Mouse (Mus musculus) T-helper 17 cell (primary cell): ENCODE data around the gene Akap2.
"Not testable (repeated sequence)": the region's sequence is repeated elsewhere in the genome, so short reads cannot be mapped to it uniquely, and the experiment has no call there.

Source experiments
- in situ Hi-C, 2 experiments: fragments of 300-600 bp; cut with MboI, MseI; formaldehyde crosslinking; loops; 1 replicate in 1 of 2; 2 replicates in 1 of 2; pipeline ENCODE4 v1.15.1; 2025; ENCODE audit warnings: high pct_unique_total_duplicates in 2 of 2

Gene Akap2

GRCm38 (mm10) chr4:57862269-57862986, 145.0 kb downstream of the Akap2 start:
- in situ Hi-C loops: no loop called here

GRCm38 (mm10) chr4:57866088-57866487, 148.6 kb downstream of the Akap2 start:
- in situ Hi-C loops: no loop called here

- in situ Hi-C loops: no loop called here
These were observed 149.5 kb downstream of the Akap2 start for GRCm38 (mm10) chr4:57866990-57867389.

GRCm38 (mm10) chr4:57867454-57867853, 150.0 kb downstream of the Akap2 start:
- in situ Hi-C loops: no loop called here

GRCm38 (mm10) chr4:57879137-57879536, 161.7 kb downstream of the Akap2 start:
- in situ Hi-C loops: no loop called here

GRCm38 (mm10) chr4:57879804-57880357, 162.4 kb downstream of the Akap2 start:
- in situ Hi-C loops: loop anchor here in 1 of 2 experiments (5.0 kb wide), 1 partner anchor 203 kb away; no protein-coding TSS in a partner anchor

- in situ Hi-C loops: loop anchor here in 1 of 2 experiments (5.0 kb wide), 1 partner anchor 206 kb away; no protein-coding TSS in a partner anchor
These were observed 166.3 kb downstream of the Akap2 start for GRCm38 (mm10) chr4:57883520-57884421.

GRCm38 (mm10) chr4:57884511-57884910, 167.1 kb downstream of the Akap2 start:
- in situ Hi-C loops: loop anchor here in 1 of 2 experiments (5.0 kb wide), 1 partner anchor 207 kb away; no protein-coding TSS in a partner anchor

GRCm38 (mm10) chr4:57885186-57885585, 167.7 kb downstream of the Akap2 start:
- in situ Hi-C loops: no loop called here

GRCm38 (mm10) chr4:57886066-57886887, 168.8 kb downstream of the Akap2 start:
- in situ Hi-C loops: no loop called here

GRCm38 (mm10) chr4:57886888-57887230, 169.4 kb downstream of the Akap2 start:
- in situ Hi-C loops: no loop called here

GRCm38 (mm10) chr4:57888246-57888645, 170.8 kb downstream of the Akap2 start:
- in situ Hi-C loops: no loop called here

- in situ Hi-C loops: not testable (repeated sequence)
These were observed 171.5 kb downstream of the Akap2 start for GRCm38 (mm10) chr4:57888978-57889377.

- in situ Hi-C loops: no loop called here
These were observed 172.3 kb downstream of the Akap2 start for GRCm38 (mm10) chr4:57889773-57890172.

GRCm38 (mm10) chr4:57892001-57892586, 174.6 kb downstream of the Akap2 start:
- in situ Hi-C loops: no loop called here

GRCm38 (mm10) chr4:57895140-57895539, 177.7 kb downstream of the Akap2 start:
- in situ Hi-C loops: loop anchor here in 1 of 2 experiments (5.0 kb wide), 1 partner anchor 218 kb away; no protein-coding TSS in a partner anchor

GRCm38 (mm10) chr4:57895902-57896301, 178.4 kb downstream of the Akap2 start:
- in situ Hi-C loops: loop anchor here in 1 of 2 experiments (5.0 kb wide), 1 partner anchor 219 kb away; no protein-coding TSS in a partner anchor

- in situ Hi-C loops: loop anchor here in 1 of 2 experiments (5.0 kb wide), 1 partner anchor 219 kb away; no protein-coding TSS in a partner anchor
These were observed 179.2 kb downstream of the Akap2 start for GRCm38 (mm10) chr4:57896631-57897030.

- in situ Hi-C loops: loop anchor here (10.0 kb wide), 2 partner anchors 354 to 446 kb away; no protein-coding TSS in a partner anchor
These were observed 183.8 kb downstream of the Akap2 start for GRCm38 (mm10) chr4:57901210-57901609.

- in situ Hi-C loops: loop anchor here (10.0 kb wide), 2 partner anchors 352 to 448 kb away; no protein-coding TSS in a partner anchor
These were observed 185.2 kb downstream of the Akap2 start for GRCm38 (mm10) chr4:57902619-57903018.
